Mouse (Mus musculus) common myeloid progenitor, adult 5-6 weeks (primary cell): ENCODE measurements around the gene Nrap. TPM values are rescaled to one million over a fixed set of nuclear protein-coding genes. Genes with fewer than 3 reads are reported as not detected.
"Not testable (repeated sequence)": the region's sequence is repeated elsewhere in the genome, so short reads cannot be mapped to it uniquely, and the experiment has no call there.

Experiments used
- ATAC-seq: replicated peaks from 2 replicates; pipeline ENCODE4 v1.8.0; 2016; ENCODE audit warnings: low read depth, mild to moderate bottlenecking, moderate TSS enrichment, inconsistent platforms; ENCODE audit not compliant: poor library complexity, severe bottlenecking
- total RNA-seq: library from RNA; stranded (forward); fragments of 200-1000, 187-1606 nt; gene quantifications from 2 replicates; pipeline ENCODE4 v1.2.3, GENCODE M21; 2017

Nrap gene
- total RNA-seq, 1 experiment from 2014 or later, result 0.91 TPM

- ATAC-seq, result peak; percentile 67
These were observed 19.3 kb downstream of the Nrap start for GRCm38 (mm10) chr19:56370389-56371150.

DNA sequence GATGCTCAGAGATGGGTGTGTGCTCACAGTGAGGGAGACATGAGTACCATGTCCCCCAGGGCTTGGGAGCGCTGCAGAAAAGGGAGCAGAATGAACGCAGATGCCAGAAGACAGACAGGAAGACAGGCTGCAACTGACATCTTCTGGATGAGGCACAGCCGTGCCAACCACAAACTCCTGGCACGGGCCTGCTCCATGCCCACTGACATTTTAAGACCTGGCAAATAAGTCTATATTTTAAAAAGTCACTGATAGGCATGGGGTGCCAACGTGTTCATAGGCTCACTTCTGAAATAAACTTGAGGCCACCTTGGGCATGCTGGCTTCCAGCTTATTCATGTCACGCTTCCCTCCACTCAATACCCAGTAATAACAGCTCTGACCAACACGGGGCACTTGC lies 20.9 kb downstream of the Nrap start:
- ATAC-seq, result no peak

GRCm38 (mm10) chr19:56367778-56368177 lies 22.1 kb downstream of the Nrap start:
- ATAC-seq, result no peak

- no peak for ATAC-seq
These were observed 23.2 kb downstream of the Nrap start for GRCm38 (mm10) chr19:56366625-56367024.

DNA sequence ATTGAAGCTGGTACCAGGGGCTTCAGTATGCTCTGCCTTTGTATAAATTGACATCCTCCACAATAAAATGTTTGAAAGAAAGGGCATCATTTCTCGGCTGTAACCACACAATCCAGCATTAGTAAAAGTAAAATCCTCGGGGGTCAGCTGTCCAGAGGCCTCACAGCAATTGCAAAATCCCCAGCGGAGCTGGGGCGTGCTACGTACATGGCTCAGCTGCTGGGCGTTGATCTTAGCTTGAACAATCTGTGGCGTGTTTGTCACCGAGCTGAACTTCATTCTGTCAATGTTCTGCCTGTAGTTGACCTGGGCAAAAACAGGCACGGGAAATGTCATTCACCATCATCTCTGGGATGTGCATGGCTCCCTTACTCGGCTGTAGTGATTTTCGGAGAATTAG lies 23.7 kb downstream of the Nrap start:
- no peak for ATAC-seq

DNA sequence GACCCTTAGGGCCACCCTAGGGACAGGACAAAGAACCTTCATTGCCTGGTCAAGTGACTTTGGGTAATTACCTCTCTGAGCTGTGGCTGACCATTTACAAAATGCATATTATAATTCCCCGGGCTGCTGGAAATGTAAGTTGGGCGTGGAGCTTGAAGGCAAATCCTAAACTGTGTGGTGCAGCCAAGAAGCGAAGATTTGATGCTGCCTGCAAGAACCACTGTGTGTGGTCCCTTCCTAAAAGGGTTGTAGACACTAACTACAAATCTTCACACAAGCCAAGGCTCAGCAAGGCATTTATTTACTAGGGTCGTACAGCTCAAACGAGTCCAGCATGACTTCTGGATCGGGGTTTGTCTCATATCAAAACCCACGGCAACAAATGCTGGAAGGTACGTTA lies 25.3 kb downstream of the Nrap start:
- no peak for ATAC-seq

DNA sequence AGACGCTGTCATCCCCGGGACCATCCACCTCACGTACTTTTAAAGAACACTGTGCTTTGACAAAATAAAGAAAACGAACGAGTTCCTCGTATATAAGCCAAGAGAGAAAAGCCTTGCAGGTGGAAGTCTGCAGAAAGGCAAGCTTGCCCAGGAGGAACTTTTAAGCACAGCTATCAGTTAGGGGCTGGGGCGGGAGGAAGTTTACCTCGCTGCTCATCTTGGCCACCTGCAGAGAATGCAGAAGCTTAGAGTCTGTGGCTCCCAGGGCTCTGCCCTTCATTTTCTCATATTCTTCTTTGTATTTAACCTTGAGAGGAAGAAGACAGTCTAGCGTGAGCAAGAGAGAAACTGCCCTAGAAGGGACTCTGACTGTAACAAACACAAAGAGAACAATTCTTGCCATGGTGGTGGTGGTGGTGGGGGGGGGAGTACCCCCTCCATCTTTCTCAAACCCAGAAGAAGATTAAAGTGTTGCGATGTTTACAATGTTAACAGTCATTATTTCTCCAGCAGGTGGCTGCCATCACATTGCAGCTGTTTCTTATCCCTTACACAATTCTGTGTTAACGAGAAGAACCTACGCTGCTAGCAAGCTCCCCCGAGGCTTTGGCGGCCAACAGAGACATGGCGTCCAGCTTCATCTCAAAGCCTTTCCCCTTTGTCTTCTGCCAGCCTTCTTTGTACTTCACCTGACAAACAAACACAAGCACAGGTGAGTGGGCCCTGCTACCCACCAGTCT lies 25.9 kb downstream of the Nrap start:
- no peak for ATAC-seq

GRCm38 (mm10) chr19:56358890-56359289 lies 30.9 kb downstream of the Nrap start:
- no peak for ATAC-seq

DNA sequence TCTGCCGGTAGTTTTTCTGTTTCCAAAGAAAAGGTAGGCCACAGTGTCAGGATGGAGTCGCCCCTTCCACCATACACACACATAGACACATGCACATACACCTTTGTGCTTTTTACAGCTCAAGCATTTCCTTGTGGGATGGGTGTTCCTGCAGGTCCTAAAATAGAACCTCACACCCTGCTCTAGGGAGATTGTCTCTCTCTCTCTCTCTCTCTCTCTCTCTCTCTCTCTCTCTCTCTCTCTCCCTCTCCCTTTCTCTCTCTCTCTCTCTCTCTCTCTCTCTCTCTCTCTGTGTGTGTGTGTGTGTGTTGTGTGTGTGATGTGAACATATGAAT lies 32.5 kb downstream of the Nrap start:
- ATAC-seq, result not testable (repeated sequence)

- ATAC-seq, result peak; percentile 63
These were observed 33.1 kb downstream of the Nrap start for GRCm38 (mm10) chr19:56356480-56357373.

- no peak for ATAC-seq
These were observed 34.6 kb downstream of the Nrap start for GRCm38 (mm10) chr19:56355201-56355600.

DNA sequence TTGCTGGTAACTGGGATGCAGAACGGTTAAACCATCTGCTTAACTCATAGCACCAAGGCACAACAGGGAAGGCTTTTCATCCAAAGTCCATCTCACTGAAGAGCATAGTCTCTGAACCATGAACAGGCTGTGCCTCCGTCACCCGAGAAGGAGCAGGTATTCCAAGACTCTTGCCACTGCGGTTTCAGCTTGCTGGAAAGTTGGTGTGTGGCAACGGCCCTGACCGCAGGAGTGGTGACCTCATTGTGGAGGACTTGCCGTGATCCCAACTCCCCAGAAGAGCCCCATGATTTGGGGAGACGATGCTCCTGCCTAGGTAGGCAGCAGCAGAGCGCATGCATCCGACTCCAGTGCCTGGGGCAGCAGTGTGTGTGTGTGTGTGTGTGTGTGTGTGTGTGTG lies 36.1 kb downstream of the Nrap start:
- no peak for ATAC-seq

- ATAC-seq, result peak; percentile 74; the same call in 1 of the 2 replicates
These were observed 40.5 kb downstream of the Nrap start for GRCm38 (mm10) chr19:56349295-56349694.

GRCm38 (mm10) chr19:56346750-56347149 lies 43.1 kb downstream of the Nrap start:
- no peak for ATAC-seq

DNA sequence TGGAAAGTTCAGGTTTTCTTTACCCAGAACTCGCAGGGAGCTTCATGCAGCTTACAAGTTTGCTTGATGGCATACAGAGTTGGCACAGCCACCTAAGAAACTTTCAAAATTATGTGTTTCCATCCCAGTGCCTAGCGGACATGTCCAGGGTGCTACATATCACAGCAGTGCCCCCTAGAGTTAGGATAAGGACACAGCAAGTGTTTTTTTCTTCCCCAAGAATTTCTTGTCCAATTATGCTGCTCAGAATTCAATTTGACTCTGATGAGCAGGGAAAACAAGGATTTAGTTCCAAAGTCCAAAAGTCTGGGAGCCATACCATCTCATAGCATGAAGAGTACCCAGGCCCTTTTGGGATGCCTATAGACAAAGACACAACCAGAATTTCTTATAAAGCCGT lies 43.8 kb downstream of the Nrap start:
- peak; percentile 62; the same call in 1 of the 2 replicates for ATAC-seq

DNA sequence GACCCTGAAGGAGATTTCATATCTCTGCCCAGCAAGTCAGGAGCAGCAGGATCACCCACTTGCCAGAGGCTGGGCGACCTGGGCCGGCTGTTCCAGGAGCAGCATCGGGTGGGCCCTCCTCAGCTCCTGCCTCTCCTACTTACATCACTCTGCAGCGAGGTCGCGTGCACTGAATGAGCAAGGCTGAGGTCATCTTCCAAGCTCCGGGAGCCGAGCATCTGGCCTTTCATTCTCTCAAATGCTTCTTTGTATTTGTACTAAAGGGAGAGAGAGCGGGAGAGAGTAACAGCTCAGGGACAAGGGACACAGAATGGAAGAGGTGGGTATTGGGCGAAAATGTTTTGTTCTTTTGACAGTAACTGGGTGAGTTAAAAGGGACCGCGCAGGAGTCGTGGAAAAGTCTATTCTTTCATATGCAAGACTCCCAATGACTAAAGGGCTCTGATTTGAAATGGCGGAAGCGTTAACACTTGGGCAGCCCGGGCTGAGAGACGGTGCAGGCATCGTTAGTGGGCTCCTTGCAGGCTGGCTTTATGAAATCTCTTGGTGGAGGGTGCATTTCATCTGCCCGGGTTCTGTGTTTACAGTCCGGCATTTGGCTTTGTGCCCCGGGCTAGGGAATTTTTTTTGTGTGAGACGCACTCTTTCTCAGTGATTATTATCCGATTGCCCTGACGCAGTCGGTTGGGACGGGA lies 45.8 kb downstream of the Nrap start:
- ATAC-seq, result no peak

- no peak for ATAC-seq
These were observed 47.8 kb downstream of the Nrap start for GRCm38 (mm10) chr19:56342006-56342405.

GRCm38 (mm10) chr19:56336826-56337225 lies 53.0 kb downstream of the Nrap start:
- ATAC-seq, result no peak

- ATAC-seq, result no peak
These were observed 53.5 kb downstream of the Nrap start for GRCm38 (mm10) chr19:56336321-56336720.

DNA sequence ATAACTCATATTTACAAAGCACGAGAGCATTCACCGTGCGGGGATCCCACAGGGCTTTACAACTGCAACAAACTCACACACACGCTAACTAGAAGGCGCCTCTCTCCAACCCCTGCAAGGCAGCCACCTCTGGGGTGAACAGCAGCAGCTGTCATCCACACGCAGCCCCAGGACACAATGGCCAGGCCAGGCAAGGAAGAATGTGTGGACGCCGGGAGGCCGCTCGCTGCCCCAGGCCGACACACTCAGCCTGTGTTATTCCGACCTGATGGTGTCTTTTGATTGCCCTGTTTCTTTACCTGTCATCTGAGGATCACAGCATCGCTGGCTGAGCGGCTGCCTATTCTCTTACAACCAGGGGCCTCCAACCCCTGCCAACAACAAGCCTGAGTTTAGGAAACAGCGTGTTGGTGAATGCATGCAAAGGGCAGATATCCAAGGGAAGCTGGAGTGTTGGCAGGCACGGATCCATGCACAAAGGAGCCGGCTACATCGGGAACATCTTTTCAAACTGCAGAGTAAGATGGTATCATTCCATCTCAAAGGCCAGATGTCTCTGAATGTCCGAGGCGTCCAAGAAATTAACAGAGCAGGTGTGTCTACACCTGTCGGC lies 63.5 kb downstream of the Nrap start:
- ATAC-seq, result no peak
